Mouse (Mus musculus) thymus, adult 2 months (tissue): ENCODE measurements around the gene Lag3.

Experiments
- CTCF ChIP-seq: fragments of 200-500 bp; IDR thresholded peaks from 2 replicates; pipeline ENCODE4 v1.5.1; 2012; ENCODE audit warnings: mild to moderate bottlenecking, control low read depth, low read length, moderate library complexity, borderline replicate concordance; ENCODE audit not compliant: control insufficient read depth, poor library complexity, insufficient read depth; ENCODE audit errors: extremely low read depth
- POLR2A ChIP-seq: fragments of 200-500 bp; IDR thresholded peaks from 2 replicates; pipeline ENCODE4 v1.6.1; 2012; ENCODE audit warnings: mild to moderate bottlenecking, low read length, control low read depth, moderate library complexity; ENCODE audit not compliant: control insufficient read depth, poor library complexity, insufficient read depth; ENCODE audit errors: extremely low read depth

DNA sequence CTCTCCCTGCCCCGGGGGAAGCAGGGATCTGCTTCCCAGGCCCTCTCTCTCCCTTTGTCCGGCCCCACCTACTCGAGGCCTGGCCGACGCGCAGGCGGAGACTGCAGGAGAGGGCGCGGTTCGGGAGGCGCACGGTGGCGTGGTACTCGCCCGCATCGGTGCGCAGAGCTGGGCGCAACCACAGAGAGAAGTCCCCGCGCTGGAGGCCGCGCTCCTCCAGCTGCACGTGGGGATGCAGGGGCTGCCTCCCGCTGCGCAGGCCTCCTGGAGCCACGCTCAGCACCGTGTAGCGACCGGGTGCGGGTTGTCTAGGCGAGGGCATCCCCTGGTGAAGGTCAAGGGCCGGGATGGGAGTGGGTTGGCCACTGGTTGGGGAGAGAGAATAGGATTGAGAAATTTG lies 1.5 kb downstream of the Lag3 start:
- TF ChIP-seq POLR2A (no peak), CTCF (no peak)
